Mouse (Mus musculus) limb, embryonic 10.5 days (tissue): ENCODE results near the gene Ppib. TPM values are rescaled to one million over a fixed set of nuclear protein-coding genes. Genes with fewer than 3 reads are reported as not detected.
A peak's percentile ranks its signal among the peaks of the same experiment; 100 is the strongest.

Source experiments
- DNase-seq: peaks from one replicate; pipeline ENCODE4 v3.0.0-alpha.2; 2017; ENCODE audit warnings: low spot score
- H3K27ac ChIP-seq: fragments of 300-500 bp; sonication (generic); 2 replicates; pipeline ENCODE4 v1.5.1; 2016; ENCODE audit warnings: mild to moderate bottlenecking
- H3K27me3 ChIP-seq: fragments of 300-500 bp; sonication (generic); 2 replicates; pipeline ENCODE4 v1.6.1; 2016; ENCODE audit warnings: low read depth, mild to moderate bottlenecking; ENCODE audit not compliant: poor library complexity, severe bottlenecking
- H3K36me3 ChIP-seq: fragments of 300-500 bp; sonication (generic); 2 replicates; pipeline ENCODE4 v1.6.1; 2016; ENCODE audit warnings: mild to moderate bottlenecking, moderate library complexity
- H3K4me1 ChIP-seq: fragments of 300-500 bp; sonication (generic); 2 replicates; pipeline ENCODE4 v1.6.1; 2016
- H3K4me3 ChIP-seq: fragments of 300-500 bp; sonication (generic); 2 replicates; pipeline ENCODE4 v1.5.1; 2016; ENCODE audit warnings: mild to moderate bottlenecking, moderate library complexity
- H3K9me3 ChIP-seq: fragments of 300-500 bp; sonication (generic); replicated peaks from 2 replicates; pipeline ENCODE4 v1.6.1; 2016; ENCODE audit warnings: mild to moderate bottlenecking
- WGBS: fragments of 180-500 bp; shearing (Covaris S2); methylation state at CpG from one replicate; pipeline ENCODE4 v1.1.7; 2016; 5-methylcytosine and 5-hydroxymethylcytosine counted together
- polyA plus RNA-seq: library from polyadenylated mRNA; unstranded; fragments of >200 nt; fragmentation: Nextera tagmentation; extraction: Ambion mirVana; gene quantifications from 2 replicates; pipeline ENCODE4 v1.2.1, GENCODE M21; 2016

Ppib gene
- polyA plus RNA-seq, 1 experiment from 2014 or later: 501 TPM

DNA sequence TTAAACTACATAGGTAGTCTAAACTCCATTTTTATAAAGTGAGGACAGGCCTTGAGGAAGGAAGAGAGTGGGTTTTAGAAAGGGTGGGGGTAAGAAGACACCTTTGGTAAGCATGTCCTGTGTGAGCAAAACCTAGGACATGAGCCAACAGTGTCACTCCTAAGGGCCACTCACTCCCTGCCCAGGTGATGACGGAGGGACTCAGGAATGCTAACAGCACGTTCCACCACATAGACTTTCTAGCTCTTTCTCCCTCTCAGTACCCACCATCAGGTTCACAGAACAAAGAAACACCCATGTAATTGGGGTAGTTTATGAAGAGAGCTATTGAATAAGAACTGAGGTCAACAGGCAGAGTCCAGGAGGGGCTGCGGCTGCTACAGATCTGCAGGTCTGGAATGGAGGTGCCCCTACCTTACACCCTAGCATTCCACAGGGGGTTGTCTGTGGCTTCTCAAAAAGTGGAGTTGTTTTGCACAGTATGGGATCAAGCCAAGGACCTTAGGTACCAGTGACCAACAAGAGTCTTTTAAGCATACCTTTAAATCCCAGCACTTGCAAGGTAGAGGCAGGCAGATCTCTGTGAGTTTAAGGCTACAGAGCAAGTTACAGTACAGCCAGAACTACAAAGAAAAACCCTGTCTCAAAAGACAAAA lies 20.9 kb downstream of the Ppib start:
- H3K27me3 ChIP-seq: peaks cover 5% of the 10 kb centered on the region; the same call in 1 of the 2 replicates
- H3K9me3 ChIP-seq: no peaks in the 10 kb centered on the region
- no peak for DNase-seq
- H3K27ac ChIP-seq: no peak overlapping the region
- 80% methylated on average over 3 of the region's 3 CpGs for WGBS
- H3K36me3 ChIP-seq: peaks cover 2% of the 10 kb centered on the region; the same call in 1 of the 2 replicates
- H3K4me1 ChIP-seq: peaks cover 9% of the 10 kb centered on the region
- no peak overlapping the region for H3K4me3 ChIP-seq

DNA sequence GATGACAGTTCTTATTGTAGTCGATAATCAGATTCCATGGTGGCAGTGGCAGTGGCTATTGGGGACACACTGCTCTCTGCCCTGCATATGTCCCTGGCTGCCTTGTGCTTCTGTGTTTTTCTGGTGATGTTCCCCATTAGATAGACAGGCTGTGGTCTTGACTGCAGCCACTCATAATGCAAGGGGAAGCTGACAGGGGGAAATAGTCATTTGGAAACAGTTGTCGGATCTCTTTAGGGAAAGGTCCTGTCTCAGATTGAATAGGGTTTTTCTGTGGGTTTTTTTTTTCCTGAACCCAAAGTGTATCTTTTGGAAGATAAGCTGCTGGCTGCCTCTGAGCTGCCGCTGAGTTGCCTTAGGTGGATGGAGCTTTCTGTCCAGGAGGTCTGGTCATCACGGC lies 22.0 kb downstream of the Ppib start:
- Histone ChIP-seq H3K9me3 (no peaks in the 10 kb centered on the region), H3K4me1 (peaks cover 9% of the 10 kb centered on the region), H3K27me3 (peaks cover 5% of the 10 kb centered on the region; the same call in 1 of the 2 replicates), H3K4me3 (no peak overlapping the region), H3K27ac (no peak overlapping the region), H3K36me3 (peaks cover 11% of the 10 kb centered on the region)
- DNase-seq: no peak
- WGBS: 85% methylated on average over 4 of the region's 4 CpGs

DNA sequence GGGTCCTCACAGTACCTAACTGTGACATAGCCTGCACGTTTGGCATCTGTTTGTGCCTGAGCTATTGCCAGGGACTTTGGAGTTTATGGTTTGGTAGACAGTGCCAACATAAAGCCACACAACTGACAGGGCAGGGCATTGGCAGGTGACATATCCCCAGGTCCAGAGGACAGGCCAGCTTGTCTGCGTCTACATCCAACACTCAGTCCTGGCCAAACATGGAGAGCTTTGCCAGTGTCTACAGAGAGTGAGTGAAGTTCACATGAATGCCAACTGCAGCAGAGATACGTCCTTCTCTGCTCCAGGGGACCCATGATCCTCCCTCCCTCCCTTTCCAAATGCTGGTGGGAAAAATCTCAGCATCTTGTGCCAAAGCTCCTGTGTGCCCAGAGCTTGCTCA lies 24.1 kb downstream of the Ppib start:
- peaks cover 33% of the 10 kb centered on the region for H3K36me3 ChIP-seq
- no peaks in the 10 kb centered on the region for H3K9me3 ChIP-seq
- peaks cover 4% of the 10 kb centered on the region; the same call in 1 of the 2 replicates for H3K27me3 ChIP-seq
- no peak for DNase-seq
- no peak overlapping the region for H3K4me3 ChIP-seq
- WGBS: 93% methylated on average over 3 of the region's 3 CpGs
- no peak overlapping the region for H3K27ac ChIP-seq
- peaks cover 7% of the 10 kb centered on the region for H3K4me1 ChIP-seq

DNA sequence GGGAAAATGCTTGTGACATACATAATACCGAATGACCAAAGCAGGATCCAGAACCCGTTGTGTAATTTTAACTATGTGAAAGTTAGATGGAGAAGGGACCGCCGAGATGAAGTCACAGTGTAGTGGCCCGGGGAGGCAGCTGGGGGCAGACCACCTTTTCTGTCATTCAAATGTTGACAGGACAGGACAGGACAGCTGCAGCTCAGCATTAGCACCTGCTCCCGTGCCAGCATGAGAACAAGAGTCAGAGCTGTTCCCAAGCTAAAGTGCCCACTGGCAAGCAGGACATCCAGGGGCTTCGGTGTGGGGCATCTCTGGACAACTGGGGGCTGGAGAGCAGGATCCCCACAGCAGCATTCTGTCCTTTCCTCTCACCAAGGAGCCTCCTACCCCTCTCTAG lies 27.0 kb downstream of the Ppib start:
- 94% methylated on average over 7 of the region's 7 CpGs for WGBS
- Histone ChIP-seq H3K4me1 (peaks cover 17% of the 10 kb centered on the region), H3K4me3 (no peak overlapping the region), H3K27ac (no peak overlapping the region), H3K36me3 (peaks cover 62% of the 10 kb centered on the region), H3K27me3 (no peaks in the 10 kb centered on the region), H3K9me3 (no peaks in the 10 kb centered on the region)
- no peak for DNase-seq

DNA sequence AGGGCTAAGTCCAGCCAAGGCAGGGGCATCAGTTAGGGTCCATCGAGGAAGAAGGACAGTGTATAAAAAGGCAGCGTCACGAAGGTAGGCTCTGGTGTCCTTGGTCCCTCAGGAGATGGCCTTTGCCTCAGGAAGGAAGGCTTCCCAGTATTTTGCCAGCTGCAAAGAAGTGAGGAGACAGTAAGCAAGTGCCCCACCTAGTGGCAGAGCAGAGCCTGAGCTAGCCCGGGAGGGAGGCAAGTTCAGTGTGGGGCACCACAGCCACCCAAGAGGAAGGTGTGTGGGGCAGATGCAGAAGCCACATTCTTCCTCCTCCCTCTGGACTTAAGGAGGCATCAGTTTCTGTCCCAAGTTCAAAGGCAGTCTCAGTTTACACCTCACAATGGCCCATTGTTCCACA lies 28.4 kb downstream of the Ppib start:
- H3K4me3 ChIP-seq: no peak overlapping the region
- DNase-seq: peak; percentile 53
- no peaks in the 10 kb centered on the region for H3K9me3 ChIP-seq
- peaks cover 75% of the 10 kb centered on the region for H3K36me3 ChIP-seq
- WGBS: 57% methylated on average over 4 of the region's 4 CpGs
- H3K4me1 ChIP-seq: peaks cover 25% of the 10 kb centered on the region
- no peak overlapping the region for H3K27ac ChIP-seq
- H3K27me3 ChIP-seq: no peaks in the 10 kb centered on the region

DNA sequence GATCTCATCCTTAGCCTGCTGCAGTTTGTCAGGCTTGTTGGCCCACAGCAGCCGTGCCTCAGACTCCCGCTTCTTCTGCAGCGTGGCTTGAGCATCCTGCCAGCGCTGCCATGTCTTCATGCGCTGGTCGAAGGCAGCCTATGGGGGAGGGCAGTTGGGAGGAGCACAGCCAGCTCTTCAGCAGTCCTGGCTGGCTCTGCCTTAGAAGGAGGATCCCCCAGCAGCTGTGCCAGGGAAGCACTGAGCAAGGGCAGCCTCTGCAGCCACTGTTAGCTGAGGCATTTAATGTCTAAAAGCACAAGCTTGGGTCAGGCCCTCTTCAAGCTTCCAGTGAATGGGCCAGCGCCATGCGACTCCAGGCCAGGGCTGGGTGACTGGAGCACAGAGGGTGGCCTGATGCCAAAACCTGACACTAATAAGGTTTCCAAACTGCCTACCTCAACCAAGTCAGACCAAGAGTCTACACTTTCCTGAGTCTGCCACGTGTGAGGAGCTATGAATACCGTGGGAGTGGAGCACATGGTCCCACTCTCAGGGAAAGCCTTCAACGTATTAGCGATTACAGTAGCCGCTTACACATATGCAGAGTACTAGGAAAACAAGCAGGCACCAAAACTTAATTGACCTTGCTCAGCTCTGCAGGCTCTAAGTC lies 30.7 kb downstream of the Ppib start:
- no peak overlapping the region for H3K4me3 ChIP-seq
- H3K9me3 ChIP-seq: no peaks in the 10 kb centered on the region
- no peak for DNase-seq
- H3K27me3 ChIP-seq: no peaks in the 10 kb centered on the region
- H3K36me3 ChIP-seq: peaks cover 96% of the 10 kb centered on the region
- peaks cover 25% of the 10 kb centered on the region for H3K4me1 ChIP-seq
- 90% methylated on average over 13 of the region's 13 CpGs for WGBS
- H3K27ac ChIP-seq: no peak overlapping the region

DNA sequence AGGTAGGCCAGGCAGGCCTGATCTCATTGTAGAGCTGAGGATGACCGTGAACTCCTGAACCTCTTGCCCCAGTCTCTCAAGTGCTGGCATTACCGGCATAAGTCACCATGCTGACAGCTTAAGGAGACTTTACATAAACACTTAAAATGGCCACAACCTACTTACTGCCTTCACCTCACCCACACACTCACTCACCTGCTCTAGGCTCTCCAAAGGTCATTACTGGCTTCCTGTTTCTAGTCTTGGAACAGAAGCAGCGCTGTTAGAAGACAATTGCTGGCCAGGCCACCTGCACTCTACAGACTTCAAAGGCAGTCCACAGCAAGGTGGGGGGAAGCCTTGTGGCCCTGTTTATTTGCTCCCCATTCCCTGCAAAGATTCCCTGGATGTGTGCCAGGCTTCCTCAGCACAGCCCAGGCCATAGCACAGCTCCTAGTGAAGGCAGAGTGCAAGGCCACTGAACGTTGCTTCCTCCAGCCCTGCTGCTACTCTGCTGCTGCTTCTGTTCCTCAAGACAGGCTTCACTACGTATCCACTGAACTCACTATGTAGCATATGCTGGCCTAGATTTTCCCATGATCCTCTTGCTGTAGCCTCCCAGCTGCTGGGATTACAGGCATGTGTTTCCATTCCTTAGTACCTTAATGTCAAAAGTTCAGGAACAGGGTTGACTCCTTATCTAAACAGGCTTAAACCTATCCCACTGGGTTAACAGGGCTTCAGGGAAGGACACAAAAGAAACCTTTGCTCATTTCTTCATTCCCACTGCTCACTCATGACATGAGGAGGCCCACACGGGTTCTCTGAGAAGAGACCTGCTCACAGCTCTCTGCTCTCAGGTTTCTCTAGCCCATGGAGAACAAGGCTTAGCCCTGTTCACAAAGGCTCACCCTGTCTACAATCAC lies 31.6 kb downstream of the Ppib start:
- peaks cover 100% of the 10 kb centered on the region for H3K36me3 ChIP-seq
- DNase-seq: no peak
- H3K4me1 ChIP-seq: peaks cover 25% of the 10 kb centered on the region
- 76% methylated on average over 6 of the region's 6 CpGs for WGBS
- no peak overlapping the region for H3K27ac ChIP-seq
- no peaks in the 10 kb centered on the region for H3K9me3 ChIP-seq
- H3K4me3 ChIP-seq: no peak overlapping the region
- no peaks in the 10 kb centered on the region for H3K27me3 ChIP-seq

DNA sequence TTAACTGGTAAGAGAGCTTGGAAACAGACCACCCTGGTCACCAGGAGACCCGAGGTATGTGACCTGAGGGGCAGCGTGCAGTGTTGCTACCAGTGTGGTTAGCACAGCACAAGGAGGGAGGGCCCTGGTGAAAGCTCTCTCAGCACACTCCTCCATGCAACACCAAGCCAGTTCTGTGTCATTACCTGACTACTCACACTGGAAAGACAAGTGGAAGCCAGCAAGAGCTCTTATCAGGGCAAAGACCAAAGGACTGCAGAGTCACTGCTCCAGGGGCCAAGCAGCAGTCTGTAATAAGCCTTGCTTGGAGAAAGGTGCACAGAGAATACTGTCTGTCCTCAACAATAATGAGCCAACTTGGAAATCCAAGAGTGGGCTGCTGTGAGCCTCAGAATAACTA lies 32.6 kb downstream of the Ppib start:
- Histone ChIP-seq H3K36me3 (peaks cover 100% of the 10 kb centered on the region), H3K27me3 (no peaks in the 10 kb centered on the region), H3K27ac (no peak overlapping the region), H3K4me1 (peaks cover 25% of the 10 kb centered on the region), H3K4me3 (no peak overlapping the region), H3K9me3 (no peaks in the 10 kb centered on the region)
- DNase-seq: no peak
- 77% methylated on average over 2 of the region's 2 CpGs for WGBS

DNA sequence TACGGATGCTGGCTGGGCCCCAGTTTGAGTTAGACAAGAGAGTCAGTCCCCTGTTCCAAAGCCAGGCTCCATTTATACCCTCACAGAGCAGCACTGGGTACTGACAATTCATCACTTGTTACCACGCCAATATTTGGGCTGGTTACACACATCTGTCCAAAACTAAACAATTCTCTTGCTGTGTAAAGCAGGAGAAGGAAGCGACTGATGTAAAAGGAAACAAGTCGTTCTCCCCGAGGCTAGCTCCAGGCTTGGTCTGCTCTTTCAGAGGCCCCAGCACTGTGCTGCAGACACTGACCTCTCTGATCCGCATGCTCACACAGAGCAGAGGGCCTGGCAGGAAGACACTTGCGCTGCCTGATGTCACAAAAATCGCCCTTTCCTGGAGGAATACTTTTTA lies 41.6 kb downstream of the Ppib start:
- 86% methylated on average over 8 of the region's 8 CpGs for WGBS

DNA sequence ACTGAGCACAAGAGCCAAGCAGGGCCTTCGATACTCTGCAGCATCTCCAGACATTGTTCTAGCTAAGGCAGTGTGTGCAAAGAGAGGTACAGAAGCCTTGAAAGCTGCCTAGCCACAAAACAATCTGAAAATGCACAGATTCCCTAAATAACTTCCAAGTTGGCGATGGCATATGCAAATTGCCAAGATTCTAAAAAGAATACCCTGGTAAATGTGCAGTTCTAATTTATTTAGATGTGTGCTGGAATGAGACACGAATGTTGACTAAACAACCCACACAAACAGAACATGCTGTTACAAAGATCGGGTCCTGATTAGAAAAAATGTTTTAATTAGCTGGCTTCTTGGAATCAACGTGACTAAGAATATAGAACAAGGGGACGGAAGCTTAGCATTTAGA lies 42.6 kb downstream of the Ppib start:
- Histone ChIP-seq H3K27me3 (no peaks in the 10 kb centered on the region), H3K4me3 (no peak overlapping the region), H3K4me1 (no peaks in the 10 kb centered on the region), H3K9me3 (no peaks in the 10 kb centered on the region), H3K36me3 (peaks cover 93% of the 10 kb centered on the region), H3K27ac (no peak overlapping the region)
- no peak for DNase-seq
- WGBS: 89% methylated on average over 6 of the region's 6 CpGs

More for the DNA sequence above, 41.6 kb downstream of the Ppib start:
- DNase-seq: no peak
- Histone ChIP-seq H3K9me3 (no peaks in the 10 kb centered on the region), H3K27ac (no peak overlapping the region), H3K4me1 (no peaks in the 10 kb centered on the region), H3K4me3 (no peak overlapping the region), H3K36me3 (peaks cover 94% of the 10 kb centered on the region), H3K27me3 (no peaks in the 10 kb centered on the region)

DNA sequence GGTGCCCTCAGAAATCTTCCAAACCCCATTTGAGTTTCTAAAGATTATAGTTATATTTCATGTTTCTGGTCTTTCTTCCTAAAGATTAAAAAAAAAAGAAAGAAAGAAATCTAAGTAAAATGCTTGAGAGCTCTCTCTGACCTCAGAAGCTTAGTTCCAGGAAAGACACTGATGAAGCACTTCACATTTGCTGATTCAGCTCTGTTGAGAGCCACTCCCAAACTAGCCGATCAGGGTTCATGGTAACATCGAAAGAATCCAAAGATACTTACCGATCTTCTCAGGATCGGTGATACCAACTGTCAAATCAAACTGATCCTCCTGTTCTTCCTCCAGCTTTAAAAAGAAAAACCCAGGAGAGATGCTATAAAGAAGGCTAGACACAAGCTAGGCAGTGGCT lies 44.6 kb downstream of the Ppib start:
- Histone ChIP-seq H3K36me3 (peaks cover 98% of the 10 kb centered on the region), H3K27me3 (no peaks in the 10 kb centered on the region), H3K9me3 (no peaks in the 10 kb centered on the region), H3K4me3 (no peak overlapping the region), H3K27ac (no peak overlapping the region), H3K4me1 (no peaks in the 10 kb centered on the region)
- DNase-seq: no peak
- WGBS: 95% methylated on average over 4 of the region's 4 CpGs

DNA sequence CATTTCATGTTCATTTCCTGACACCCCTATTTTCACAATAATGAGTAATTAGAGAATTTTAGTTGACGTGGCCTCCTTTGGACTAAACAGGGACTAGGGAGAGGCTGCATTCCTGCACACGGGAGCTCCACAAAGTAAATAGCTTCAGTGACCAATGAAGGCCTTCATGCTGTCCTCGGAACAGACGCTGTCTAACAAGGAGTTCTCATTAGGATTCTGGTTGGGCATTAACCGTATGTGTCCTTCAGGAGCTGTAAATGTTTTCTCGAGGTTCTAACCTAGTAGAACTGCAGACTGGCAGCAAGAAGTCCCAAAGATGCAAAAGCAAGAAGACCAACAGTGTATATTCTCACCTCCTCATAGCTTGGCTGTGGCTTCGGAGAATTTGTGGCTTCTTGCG lies 45.1 kb downstream of the Ppib start:
- Histone ChIP-seq H3K4me1 (peaks cover 2% of the 10 kb centered on the region; the same call in 1 of the 2 replicates), H3K36me3 (peaks cover 97% of the 10 kb centered on the region), H3K9me3 (no peaks in the 10 kb centered on the region), H3K27me3 (no peaks in the 10 kb centered on the region), H3K27ac (no peak overlapping the region), H3K4me3 (no peak overlapping the region)
- DNase-seq: no peak
- 92% methylated on average over 8 of the region's 8 CpGs for WGBS

DNA sequence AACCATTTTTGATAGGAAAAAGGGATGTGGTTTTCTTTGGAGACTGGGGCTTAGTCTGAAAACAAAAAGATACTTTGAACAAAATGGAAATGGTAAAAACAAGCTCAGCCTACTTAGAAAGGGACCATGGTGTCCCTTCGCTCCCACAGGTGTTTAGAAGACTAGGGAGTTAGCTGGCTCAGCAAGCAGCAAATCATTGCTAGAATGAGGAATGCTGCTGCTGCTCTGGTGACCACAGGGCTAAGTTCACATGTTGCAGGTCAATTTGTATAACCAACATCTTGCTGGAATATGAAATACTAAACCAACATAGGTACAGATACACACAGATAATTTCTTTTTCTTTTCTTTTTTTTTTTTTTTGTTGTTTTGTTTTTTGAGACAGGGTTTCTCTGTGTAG lies 49.6 kb downstream of the Ppib start:
- H3K9me3 ChIP-seq: no peaks in the 10 kb centered on the region
- WGBS: 100% methylated on average over 1 of the region's 1 CpGs
- peaks cover 82% of the 10 kb centered on the region for H3K36me3 ChIP-seq
- no peak for DNase-seq
- H3K4me3 ChIP-seq: no peak overlapping the region
- H3K27ac ChIP-seq: no peak overlapping the region
- H3K4me1 ChIP-seq: peaks cover 8% of the 10 kb centered on the region; the same call in 1 of the 2 replicates
- no peaks in the 10 kb centered on the region for H3K27me3 ChIP-seq
